Mouse (Mus musculus) kidney, adult 2 months (tissue): ENCODE measurements around the gene Noc3l. TPM values are rescaled to one million over a fixed set of nuclear protein-coding genes. Genes with fewer than 3 reads are reported as not detected.

ENCODE experiments used
- DNase-seq: peaks from one replicate; pipeline ENCODE4 v3.0.0; 2021
- H3K27ac ChIP-seq: fragments of 200-500 bp; 2 replicates; pipeline ENCODE4 v1.5.1; 2012; ENCODE audit warnings: low read depth, low read length, control low read depth, inconsistent platforms; ENCODE audit not compliant: insufficient read depth
- H3K27me3 ChIP-seq: fragments of 200-500 bp; replicated peaks from 2 replicates; pipeline ENCODE4 v1.6.1; 2012; ENCODE audit warnings: mild to moderate bottlenecking, moderate library complexity, low read length, inconsistent platforms; ENCODE audit not compliant: control insufficient read depth, insufficient read depth
- H3K36me3 ChIP-seq: fragments of 200-500 bp; 2 replicates; pipeline ENCODE4 v1.6.1; 2012; ENCODE audit warnings: mild to moderate bottlenecking, moderate library complexity, low read length, inconsistent platforms; ENCODE audit not compliant: control insufficient read depth, insufficient read depth
- H3K4me1 ChIP-seq: fragments of 200-500 bp; 2 replicates; pipeline ENCODE4 v1.6.1; 2011; ENCODE audit warnings: low read length; ENCODE audit not compliant: control insufficient read depth, insufficient read depth
- H3K4me3 ChIP-seq: fragments of 200-500 bp; 2 replicates; pipeline ENCODE4 v1.5.1; 2011; ENCODE audit warnings: mild to moderate bottlenecking, low read depth, low read length, control low read depth; ENCODE audit not compliant: insufficient read depth
- CTCF ChIP-seq: fragments of 200-500 bp; conservative IDR thresholded peaks from 2 replicates; pipeline ENCODE4 v1.5.1; 2011; ENCODE audit warnings: low read depth, mild to moderate bottlenecking, control low read depth, low read length, moderate library complexity, mixed read lengths; ENCODE audit not compliant: insufficient read depth, insufficient read length
- POLR2A ChIP-seq: fragments of 200-500 bp; IDR thresholded peaks from one replicate; pipeline ENCODE4 v1.6.1; 2011; ENCODE audit warnings: low read depth, low read length, control low read depth
- WGBS: fragments of 180-500 bp; shearing (Covaris S2); methylation state at CpG from one replicate; pipeline ENCODE4 v1.1.7; 2018; 5-methylcytosine and 5-hydroxymethylcytosine counted together
- polyA plus RNA-seq: library from polyadenylated mRNA; depleted of rRNA; stranded (reverse); fragments of >200 nt; gene quantifications from 2 replicates; pipeline ENCODE4 v1.2.3, GENCODE M21; 2012; rRNA removed

The Noc3l gene
- 2.5 and 3.2 TPM in 2 replicates for polyA plus RNA-seq

- peaks cover 5% of the 10 kb centered on the region for H3K4me1 ChIP-seq
- H3K36me3 ChIP-seq, result 0 out of 2 replicates have a peak, but pooled peaks cover 1% of the 10 kb centered on the region
- 0 out of 2 replicates have a peak within 1 kb of the TSS, but pooled peaks have one; percentile 7 for H3K27ac ChIP-seq
- DNase-seq, result peak; percentile 94
- peak within 1 kb of the TSS; percentile 94 for H3K4me3 ChIP-seq
- TF ChIP-seq CTCF (peak; percentile 82), POLR2A (peak; percentile 40)
- no peaks in the 10 kb centered on the region for H3K27me3 ChIP-seq
- under 1% methylated on average over 38 of the region's 38 CpGs for WGBS
Measured at GRCm38 (mm10) chr19:38818766-38819426, at the start of gene Noc3l. Noc3l (minus strand) TSS chr19:38819237.

GRCm38 (mm10) chr19:38862523-38862922 lies 43.5 kb upstream of the Noc3l start:
- Histone ChIP-seq H3K4me1 (no peaks in the 10 kb centered on the region), H3K4me3 (no peak overlapping the region), H3K36me3 (no peaks in the 10 kb centered on the region), H3K27me3 (no peaks in the 10 kb centered on the region), H3K27ac (no peak overlapping the region)
- 91% methylated on average over 6 of the region's 6 CpGs for WGBS
- TF ChIP-seq POLR2A, result no peak
- no peak for TF ChIP-seq CTCF
- no peak for DNase-seq

- WGBS, result over 99% methylated on average over 3 of the region's 3 CpGs
- DNase-seq, result no peak
Measured at GRCm38 (mm10) chr19:38858224-38858623, 39.2 kb upstream of the Noc3l start.

GRCm38 (mm10) chr19:38846373-38846772 lies 27.3 kb upstream of the Noc3l start:
- Histone ChIP-seq H3K27ac (no peak overlapping the region), H3K4me3 (no peak overlapping the region), H3K27me3 (no peaks in the 10 kb centered on the region), H3K4me1 (no peaks in the 10 kb centered on the region), H3K36me3 (no peaks in the 10 kb centered on the region)
- 51% methylated on average over 2 of the region's 2 CpGs for WGBS
- no peak for TF ChIP-seq CTCF
- TF ChIP-seq POLR2A, result no peak
- DNase-seq, result no peak

More at GRCm38 (mm10) chr19:38858224-38858623, 39.2 kb upstream of the Noc3l start:
- H3K27ac ChIP-seq, result no peak overlapping the region
- TF ChIP-seq CTCF, result no peak
- no peak for TF ChIP-seq POLR2A
- H3K36me3 ChIP-seq, result no peaks in the 10 kb centered on the region
- H3K4me1 ChIP-seq, result no peaks in the 10 kb centered on the region
- H3K27me3 ChIP-seq, result no peaks in the 10 kb centered on the region
- no peak overlapping the region for H3K4me3 ChIP-seq

GRCm38 (mm10) chr19:38844817-38845216 lies 25.8 kb upstream of the Noc3l start:
- H3K4me1 ChIP-seq, result no peaks in the 10 kb centered on the region
- TF ChIP-seq POLR2A (no peak), CTCF (no peak)
- no peak overlapping the region for H3K27ac ChIP-seq
- H3K4me3 ChIP-seq, result no peak overlapping the region
- no peaks in the 10 kb centered on the region for H3K27me3 ChIP-seq
- 75% methylated on average over 5 of the region's 5 CpGs for WGBS
- no peak for DNase-seq
- no peaks in the 10 kb centered on the region for H3K36me3 ChIP-seq

GRCm38 (mm10) chr19:38837171-38837641 lies 18.2 kb upstream of the Noc3l start:
- Histone ChIP-seq H3K36me3 (no peaks in the 10 kb centered on the region), H3K4me3 (peak overlapping the region; percentile 80), H3K27ac (peak overlapping the region; percentile 44; the same call in 1 of the 2 replicates), H3K4me1 (no peaks in the 10 kb centered on the region; the same call in 1 of the 2 replicates), H3K27me3 (no peaks in the 10 kb centered on the region)
- TF ChIP-seq POLR2A (no peak), CTCF (no peak)
- under 1% methylated on average over 54 of the region's 54 CpGs for WGBS
- DNase-seq, result peak; percentile 76

- peak within 1 kb of the TSS; percentile 80 for H3K4me3 ChIP-seq
- peak; percentile 94 for DNase-seq
- no peaks in the 10 kb centered on the region for H3K27me3 ChIP-seq
- no peaks in the 10 kb centered on the region for H3K36me3 ChIP-seq
- H3K4me1 ChIP-seq, result no peaks in the 10 kb centered on the region; the same call in 1 of the 2 replicates
- peak; percentile 30 for TF ChIP-seq POLR2A
- TF ChIP-seq CTCF, result no peak
- WGBS, result under 1% methylated on average over 99 of the region's 101 CpGs
- H3K27ac ChIP-seq, result peak within 1 kb of the TSS; percentile 82
Measured at GRCm38 (mm10) chr19:38836438-38837170, 17.6 kb upstream of the Noc3l start, which contains the start of gene Tbc1d12. Tbc1d12 (plus strand) TSS chr19:38836579.
